Mouse (Mus musculus): ENCODE data around the gene Fam98c. TPM values are rescaled to one million over a fixed set of nuclear protein-coding genes. Genes with fewer than 3 reads are reported as not detected.
A peak's percentile ranks its signal among the peaks of the same experiment; 100 is the strongest.
"Not testable (repeated sequence)": the region's sequence is repeated elsewhere in the genome, so short reads cannot be mapped to it uniquely, and the experiment has no call there.

Gene Fam98c
- 21.1 and 28.2 TPM in 2 replicates for polyA plus RNA-seq (2012; rRNA removed)

DNA sequence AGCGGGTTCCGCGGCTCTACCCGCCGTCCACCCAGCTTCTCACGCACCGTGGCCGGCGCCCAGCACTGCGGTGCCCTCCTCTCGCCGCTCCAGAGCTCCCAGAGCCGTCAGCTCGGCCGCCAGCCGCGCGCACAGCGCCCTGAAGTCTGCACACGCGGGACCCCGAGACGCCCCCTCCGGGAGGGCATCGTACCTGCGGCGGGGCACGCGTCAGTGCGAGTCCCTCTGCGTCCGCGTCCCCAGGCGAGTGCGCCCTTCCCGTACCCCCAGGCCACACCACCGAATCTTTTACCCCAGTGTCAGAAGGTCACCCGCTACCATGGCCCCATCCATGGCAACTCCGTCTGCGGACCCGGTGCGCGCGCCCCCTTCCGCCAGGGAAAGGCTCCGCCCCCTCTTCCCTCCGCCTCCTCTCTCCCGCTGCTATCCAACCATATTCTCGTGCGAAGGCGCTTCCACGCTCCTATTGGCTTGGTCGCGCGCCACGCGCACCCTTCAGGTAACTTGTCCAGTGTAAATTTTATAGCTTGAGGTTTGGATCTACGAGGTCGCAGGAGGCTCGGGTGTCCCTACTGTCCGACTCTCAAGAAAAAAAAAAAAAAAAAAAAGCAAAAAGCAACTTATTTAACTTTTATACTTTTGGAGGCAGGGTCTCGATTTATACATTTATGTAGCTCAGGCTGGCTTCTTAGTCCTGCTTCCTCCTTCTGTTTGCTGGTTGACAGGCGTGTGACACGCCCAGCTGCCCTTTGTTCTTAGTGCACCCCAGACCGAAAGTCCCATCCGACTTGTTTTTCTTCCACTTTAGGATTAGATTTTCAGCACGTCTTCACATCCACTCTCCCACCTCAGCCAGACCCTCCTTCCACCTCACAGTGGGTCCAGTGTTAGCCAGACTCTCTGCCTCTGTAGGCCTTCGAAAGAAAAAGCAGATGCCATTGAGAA is at the start of gene Fam98c:
TSS of gene Fam98c (minus strand) at position 397 of the 945 bp plus-strand sequence.
- TF ChIP-seq CTCF (IDR thresholded peaks at IDR 0.05; ENCODE audit: borderline replicate concordance, extremely low read depth, insufficient read depth, insufficient read length): 0 out of 2 replicates have a peak, but pooled peaks have one; percentile 20
- no peak for TF ChIP-seq POLR2A (IDR thresholded peaks at IDR 0.05; ENCODE audit: borderline replicate concordance, extremely low read depth, insufficient read depth, insufficient read length, poor library complexity, severe bottlenecking)
- DNase-seq (ENCODE audit: low read depth): peak; percentile 91

- no peak for DNase-seq (ENCODE audit: low read depth)
- TF ChIP-seq POLR2A (IDR thresholded peaks at IDR 0.05; ENCODE audit: borderline replicate concordance, extremely low read depth, insufficient read depth, insufficient read length, poor library complexity, severe bottlenecking) (no peak), CTCF (IDR thresholded peaks at IDR 0.05; ENCODE audit: borderline replicate concordance, extremely low read depth, insufficient read depth, insufficient read length) (no peak)
These were observed 46.5 kb upstream of the Fam98c start for GRCm38 (mm10) chr7:29202577-29202976.

DNA sequence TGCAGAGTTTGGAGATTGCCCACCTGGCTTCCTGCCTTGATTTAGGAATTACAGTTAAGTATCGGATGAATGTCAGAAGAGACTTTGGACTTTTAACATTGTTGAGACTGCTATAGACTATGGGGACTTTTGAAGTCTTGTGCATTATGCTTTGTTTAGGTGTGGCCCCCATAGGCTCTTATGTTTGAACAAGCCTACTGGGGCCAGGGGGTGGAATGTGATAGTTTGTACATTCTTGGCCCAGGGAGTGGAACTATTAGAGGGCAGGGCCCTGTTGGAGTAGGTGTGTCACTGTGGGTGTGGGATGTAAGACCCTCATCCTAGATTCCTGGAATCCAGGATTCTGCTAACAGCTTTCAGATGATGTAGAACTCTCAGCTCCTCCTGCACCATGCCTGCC is 38.2 kb upstream of the Fam98c start:
- not testable (repeated sequence) for DNase-seq (ENCODE audit: low read depth)

- not testable (repeated sequence) for DNase-seq (ENCODE audit: low read depth)
These were observed 25.3 kb upstream of the Fam98c start for GRCm38 (mm10) chr7:29181323-29181722.

DNA sequence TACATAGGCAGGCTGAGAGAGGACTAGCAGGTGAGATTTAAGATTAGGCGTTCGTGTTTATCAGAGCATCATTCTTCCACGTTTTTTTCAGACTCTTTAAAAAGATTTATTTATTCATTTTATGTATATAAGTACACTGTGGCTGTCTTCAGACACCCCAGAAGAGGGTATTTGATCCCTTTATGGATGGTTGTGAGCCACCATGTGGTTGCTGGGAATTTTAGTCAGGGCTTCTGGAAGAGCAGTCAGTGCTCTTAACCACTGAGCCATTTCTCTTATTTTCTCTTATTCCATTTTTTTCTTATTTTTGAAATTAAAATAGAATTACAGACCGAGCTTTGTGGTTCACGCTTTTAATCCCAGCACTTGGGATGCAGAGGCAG is 24.8 kb upstream of the Fam98c start:
- DNase-seq (ENCODE audit: low read depth): no peak
- no peak for TF ChIP-seq CTCF (IDR thresholded peaks at IDR 0.05; ENCODE audit: borderline replicate concordance, extremely low read depth, insufficient read depth, insufficient read length)
- no peak for TF ChIP-seq POLR2A (IDR thresholded peaks at IDR 0.05; ENCODE audit: borderline replicate concordance, extremely low read depth, insufficient read depth, insufficient read length, poor library complexity, severe bottlenecking)

DNA sequence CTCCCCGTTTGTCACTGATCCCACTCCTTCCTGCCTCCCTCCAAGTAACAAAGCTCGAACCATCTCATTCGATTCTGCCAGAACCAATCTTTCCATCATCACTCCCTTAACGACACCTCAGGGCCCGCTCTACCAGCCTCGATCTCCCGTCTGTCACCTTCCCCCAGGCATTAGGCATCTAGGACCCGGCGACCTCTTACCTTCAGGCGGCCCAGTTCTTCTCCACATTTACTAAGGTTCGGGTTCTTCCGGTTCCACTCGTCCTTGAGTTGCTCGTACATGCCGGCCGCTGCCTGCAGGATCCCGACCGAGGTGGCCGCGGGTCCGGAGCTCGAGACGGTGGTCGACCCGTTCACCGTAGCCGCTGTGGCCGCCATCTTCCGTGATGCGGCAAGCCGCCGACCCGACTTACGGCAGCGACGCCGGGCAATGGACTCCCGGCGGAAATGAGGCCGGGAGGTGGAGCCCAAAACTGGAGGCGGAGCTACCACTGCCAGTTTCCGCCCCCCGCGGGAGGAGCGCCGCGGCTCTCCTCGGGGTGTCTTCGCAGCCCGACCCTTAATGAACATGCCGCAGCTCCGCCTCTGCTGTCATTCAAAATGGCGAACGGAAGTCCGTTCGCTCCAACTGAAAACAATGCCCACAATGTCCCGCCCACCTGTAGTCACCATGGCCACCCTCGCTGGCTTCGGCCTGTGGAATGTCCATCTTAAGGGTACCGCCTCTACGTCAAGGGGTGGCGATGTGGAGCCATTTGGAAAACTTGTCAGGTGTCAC is 24.2 kb upstream of the Fam98c start, which contains the start of gene Psmd8:
TSS of gene Psmd8 (minus strand) at position 625 of the 777 bp plus-strand sequence.
- peak; percentile 99 for DNase-seq (ENCODE audit: low read depth)
- TF ChIP-seq POLR2A (IDR thresholded peaks at IDR 0.05; ENCODE audit: borderline replicate concordance, extremely low read depth, insufficient read depth, insufficient read length, poor library complexity, severe bottlenecking): peak; percentile 84
- TF ChIP-seq CTCF (IDR thresholded peaks at IDR 0.05; ENCODE audit: borderline replicate concordance, extremely low read depth, insufficient read depth, insufficient read length): peak; percentile 26; the same call in 1 of the 2 replicates

GRCm38 (mm10) chr7:29179323-29179722 is 23.3 kb upstream of the Fam98c start:
- no peak for DNase-seq (ENCODE audit: low read depth)
- TF ChIP-seq POLR2A (IDR thresholded peaks at IDR 0.05; ENCODE audit: borderline replicate concordance, extremely low read depth, insufficient read depth, insufficient read length, poor library complexity, severe bottlenecking) (no peak), CTCF (IDR thresholded peaks at IDR 0.05; ENCODE audit: borderline replicate concordance, extremely low read depth, insufficient read depth, insufficient read length) (no peak)

DNA sequence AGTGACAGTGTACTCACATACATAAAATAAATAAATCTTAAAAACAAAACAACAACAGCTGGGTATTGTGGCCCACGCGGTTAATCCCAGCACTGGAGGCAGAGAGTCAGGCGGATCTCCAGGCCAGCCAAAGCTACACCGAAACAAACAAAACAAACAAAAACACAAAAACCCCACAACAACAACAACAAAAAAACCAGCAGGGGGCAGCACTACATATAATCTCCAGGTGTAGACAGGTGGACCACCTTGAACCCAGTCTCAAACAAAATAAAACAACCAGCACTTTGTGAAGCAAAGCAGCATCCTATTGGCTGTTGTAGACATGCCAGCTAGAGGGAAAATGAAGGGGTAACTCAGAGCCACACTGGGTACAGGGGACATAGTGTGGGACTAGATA is 22.1 kb upstream of the Fam98c start:
- TF ChIP-seq CTCF (IDR thresholded peaks at IDR 0.05; ENCODE audit: borderline replicate concordance, extremely low read depth, insufficient read depth, insufficient read length) (no peak), POLR2A (IDR thresholded peaks at IDR 0.05; ENCODE audit: borderline replicate concordance, extremely low read depth, insufficient read depth, insufficient read length, poor library complexity, severe bottlenecking) (no peak)

DNA sequence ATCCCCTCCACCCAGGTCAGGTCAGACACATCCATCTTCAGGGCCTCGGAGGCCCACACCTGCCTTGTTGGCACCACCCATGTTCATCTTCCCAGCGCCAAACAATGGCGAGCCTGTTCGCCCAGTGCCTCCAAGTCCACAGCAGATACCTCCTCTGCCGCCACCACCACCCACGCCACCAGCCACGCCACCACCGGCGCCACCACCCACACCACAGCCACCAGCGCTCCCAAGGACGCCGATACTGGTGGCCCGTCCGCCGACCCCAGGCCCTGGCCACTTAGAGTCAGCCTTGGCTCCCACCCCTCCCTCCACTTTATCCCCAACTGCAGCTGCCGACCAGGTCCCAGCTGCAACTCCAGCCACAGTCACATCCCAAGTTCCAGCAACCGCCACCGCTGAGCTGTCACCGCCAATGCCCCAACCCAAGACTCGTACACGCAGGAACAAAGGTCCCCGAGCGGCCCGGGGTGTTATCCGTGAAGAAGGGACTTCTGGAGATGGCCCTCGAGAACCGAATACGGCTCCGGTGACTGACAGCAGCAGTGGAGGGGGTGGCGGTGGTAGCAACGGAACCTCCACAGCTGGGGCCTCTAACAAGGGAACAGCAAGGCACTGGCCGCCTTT is 16.5 kb upstream of the Fam98c start:
- peak; percentile 10 for DNase-seq (ENCODE audit: low read depth)
- no peak for TF ChIP-seq CTCF (IDR thresholded peaks at IDR 0.05; ENCODE audit: borderline replicate concordance, extremely low read depth, insufficient read depth, insufficient read length)
- TF ChIP-seq POLR2A (IDR thresholded peaks at IDR 0.05; ENCODE audit: borderline replicate concordance, extremely low read depth, insufficient read depth, insufficient read length, poor library complexity, severe bottlenecking): no peak

More for the DNA sequence above, 22.1 kb upstream of the Fam98c start:
- DNase-seq (ENCODE audit: low read depth): no peak

- peak; percentile 2 for DNase-seq (ENCODE audit: low read depth)
- no peak for TF ChIP-seq CTCF (IDR thresholded peaks at IDR 0.05; ENCODE audit: borderline replicate concordance, extremely low read depth, insufficient read depth, insufficient read length)
These were observed 15.6 kb upstream of the Fam98c start for GRCm38 (mm10) chr7:29171562-29172097.

- peak; percentile 32 for DNase-seq (ENCODE audit: low read depth)
These were observed 14.9 kb upstream of the Fam98c start for GRCm38 (mm10) chr7:29170755-29171561.

More at GRCm38 (mm10) chr7:29170755-29171561, 14.9 kb upstream of the Fam98c start:
- no peak for TF ChIP-seq CTCF (IDR thresholded peaks at IDR 0.05; ENCODE audit: borderline replicate concordance, extremely low read depth, insufficient read depth, insufficient read length)
- no peak for TF ChIP-seq POLR2A (IDR thresholded peaks at IDR 0.05; ENCODE audit: borderline replicate concordance, extremely low read depth, insufficient read depth, insufficient read length, poor library complexity, severe bottlenecking)
